Mouse (Mus musculus) ES-E14 (cell line): Measurements from ENCODE around the gene Btg1. TPM values are rescaled to one million over a fixed set of nuclear protein-coding genes. Genes with fewer than 3 reads are reported as not detected.

ENCODE experiments used
- DNase-seq: peaks from one replicate; pipeline ENCODE4 v3.0.0-alpha.2; 2013; ENCODE audit warnings: low read depth, low spot score
- H3K27ac ChIP-seq: 2 replicates; pipeline ENCODE4 v1.5.1; 2012; ENCODE audit warnings: low read depth, mild to moderate bottlenecking, low read length, moderate library complexity, mixed read lengths; ENCODE audit not compliant: poor library complexity, insufficient read depth, severe bottlenecking
- H3K36me3 ChIP-seq: 2 replicates; pipeline ENCODE4 v1.6.1; 2012; ENCODE audit warnings: mild to moderate bottlenecking, low read length, moderate library complexity, mixed read lengths; ENCODE audit not compliant: control insufficient read depth, poor library complexity, insufficient read depth, severe bottlenecking
- H3K4me1 ChIP-seq, 2 experiments: fragments of 150-350 bp in 1 of 2; sonication (generic) in 1 of 2; 2 replicates each; pipeline ENCODE4 v1.6.1; 2012; ENCODE audit warnings: low read length in 2 of 2, mild to moderate bottlenecking in 1 of 2, mixed read lengths in 1 of 2; ENCODE audit not compliant: control insufficient read depth in 2 of 2, insufficient read depth in 2 of 2, poor library complexity in 1 of 2
- H3K4me3 ChIP-seq, 2 experiments: fragments of 150-350 bp in 1 of 2; sonication (generic) in 1 of 2; 2 replicates each; pipeline ENCODE4 v1.5.1; 2012; ENCODE audit warnings: low read length in 2 of 2, low read depth in 1 of 2, mild to moderate bottlenecking in 1 of 2, mixed read lengths in 1 of 2; ENCODE audit not compliant: insufficient read depth in 1 of 2, poor library complexity in 1 of 2, severe bottlenecking in 1 of 2
- H3K9ac ChIP-seq: 2 replicates; pipeline ENCODE4 v1.6.1; 2012; ENCODE audit warnings: low read depth, mild to moderate bottlenecking, low read length, mixed read lengths; ENCODE audit not compliant: poor library complexity, insufficient read depth, severe bottlenecking
- H3K9me3 ChIP-seq: fragments of 150-350 bp; sonication (generic); 2 replicates; pipeline ENCODE4 v1.6.1; 2012; ENCODE audit warnings: low read depth, mild to moderate bottlenecking, low read length; ENCODE audit not compliant: control insufficient read depth, insufficient read depth
- CHD2 ChIP-seq: IDR thresholded peaks from 2 replicates; pipeline ENCODE4 v1.6.1; 2014; ENCODE audit warnings: mild to moderate bottlenecking, low read depth, low read length, inconsistent platforms
- HCFC1 ChIP-seq: IDR thresholded peaks from 2 replicates; pipeline ENCODE4 v1.6.1; 2012; ENCODE audit warnings: low read length, inconsistent platforms, borderline replicate concordance; ENCODE audit not compliant: insufficient read depth
- MAFK ChIP-seq: IDR thresholded peaks from 2 replicates; pipeline ENCODE4 v1.6.1; 2014; ENCODE audit warnings: mild to moderate bottlenecking, low read depth, low read length, inconsistent platforms; ENCODE audit not compliant: insufficient read depth
- ZC3H11A ChIP-seq: IDR thresholded peaks from 2 replicates; pipeline ENCODE4 v1.6.1; 2012; ENCODE audit warnings: low read depth, mild to moderate bottlenecking, inconsistent platforms, low read length, borderline replicate concordance
- ZNF384 ChIP-seq: IDR thresholded peaks from 2 replicates; pipeline ENCODE4 v1.6.1; 2012; ENCODE audit warnings: low read depth, low read length, inconsistent platforms
- in situ Hi-C, 2 experiments: fragments of 600-800 bp; cut with MboI; formaldehyde crosslinking; loops; one replicate each; pipeline ENCODE4 v1.15.1; 2025; ENCODE audit warnings: low sequenced_read_pairs in 2 of 2, inconsistent platforms in 1 of 2; ENCODE audit not compliant: unreplicated experiment in 2 of 2
- total RNA-seq: library from RNA; depleted of rRNA; stranded (reverse); fragments of 300-350 nt; gene quantifications from 2 replicates; pipeline ENCODE4 v1.2.3, GENCODE M21; 2012

The Btg1 gene
- total RNA-seq, 1 experiment, result 16.1 TPM

- H3K4me1 ChIP-seq, result peaks cover 0 to 7% of the 10 kb centered on the region in 2 experiments; a peak in 3 of 4 replicates
- no peaks in the 10 kb centered on the region for H3K9me3 ChIP-seq
- no peak overlapping the region for H3K27ac ChIP-seq
- in situ Hi-C loops, result no loop called here
- peak overlapping the region; percentile 90 for H3K9ac ChIP-seq
- TF ChIP-seq MAFK (no peak), ZNF384 (no peak), CHD2 (no peak), ZC3H11A (no peak), HCFC1 (no peak)
- peaks cover 7% of the 10 kb centered on the region for H3K36me3 ChIP-seq
- H3K4me3 ChIP-seq, result peak overlapping the region; percentile 96
- no peak for DNase-seq
These were observed 580 bp downstream of the Btg1 start for GRCm38 (mm10) chr10:96617221-96617950.

GRCm38 (mm10) chr10:96617951-96618575 is 1.3 kb downstream of the Btg1 start:
- in situ Hi-C loops, result no loop called here
- TF ChIP-seq HCFC1, result no peak
- TF ChIP-seq MAFK, result no peak
- TF ChIP-seq CHD2, result no peak
- Histone ChIP-seq H3K9ac (peak overlapping the region; percentile 90), H3K27ac (no peak overlapping the region), H3K4me1 (peaks cover 0 to 7% of the 10 kb centered on the region in 2 experiments; a peak in 3 of 4 replicates), H3K9me3 (no peaks in the 10 kb centered on the region), H3K36me3 (peaks cover 7% of the 10 kb centered on the region), H3K4me3 (peak overlapping the region; percentile 96)
- DNase-seq, result no peak

GRCm38 (mm10) chr10:96619951-96620889 is 3.4 kb downstream of the Btg1 start:
- Histone ChIP-seq H3K36me3 (peaks cover 7% of the 10 kb centered on the region), H3K27ac (no peak overlapping the region), H3K9me3 (no peaks in the 10 kb centered on the region), H3K4me3 (peak overlapping the region; percentile 15 to 33; a peak in 3 of 4 replicates), H3K9ac (no peak overlapping the region), H3K4me1 (peaks cover 0 to 10% of the 10 kb centered on the region in 2 experiments; a peak in 3 of 4 replicates)
- no peak for DNase-seq
- in situ Hi-C loops, result no loop called here
- TF ChIP-seq HCFC1 (no peak), ZC3H11A (no peak)

- Histone ChIP-seq H3K9me3 (no peaks in the 10 kb centered on the region), H3K4me3 (no peak overlapping the region; a peak in 2 of 4 replicates), H3K9ac (peak overlapping the region; percentile 47; the same call in 1 of the 2 replicates), H3K36me3 (peaks cover 7% of the 10 kb centered on the region), H3K4me1 (peaks cover 0 to 14% of the 10 kb centered on the region in 2 experiments; a peak in 3 of 4 replicates), H3K27ac (no peak overlapping the region)
- TF ChIP-seq CHD2, result no peak
- no peak for TF ChIP-seq ZC3H11A
- DNase-seq, result no peak
- in situ Hi-C loops, result no loop called here
These were observed 4.1 kb downstream of the Btg1 start for GRCm38 (mm10) chr10:96620890-96621271.
